Mouse (Mus musculus): Measurements from ENCODE around the gene Herc3. TPM values are rescaled to one million over a fixed set of nuclear protein-coding genes. Genes with fewer than 3 reads are reported as not detected.
A peak's percentile ranks its signal among the peaks of the same experiment; 100 is the strongest.
"Not testable (repeated sequence)": the region's sequence is repeated elsewhere in the genome, so short reads cannot be mapped to it uniquely, and the experiment has no call there.

Gene Herc3
- polyA plus RNA-seq (2016; fragmentation: Nextera tagmentation; extraction: Ambion mirVana), result 2.6 and 3.0 TPM in 2 replicates

DNA sequence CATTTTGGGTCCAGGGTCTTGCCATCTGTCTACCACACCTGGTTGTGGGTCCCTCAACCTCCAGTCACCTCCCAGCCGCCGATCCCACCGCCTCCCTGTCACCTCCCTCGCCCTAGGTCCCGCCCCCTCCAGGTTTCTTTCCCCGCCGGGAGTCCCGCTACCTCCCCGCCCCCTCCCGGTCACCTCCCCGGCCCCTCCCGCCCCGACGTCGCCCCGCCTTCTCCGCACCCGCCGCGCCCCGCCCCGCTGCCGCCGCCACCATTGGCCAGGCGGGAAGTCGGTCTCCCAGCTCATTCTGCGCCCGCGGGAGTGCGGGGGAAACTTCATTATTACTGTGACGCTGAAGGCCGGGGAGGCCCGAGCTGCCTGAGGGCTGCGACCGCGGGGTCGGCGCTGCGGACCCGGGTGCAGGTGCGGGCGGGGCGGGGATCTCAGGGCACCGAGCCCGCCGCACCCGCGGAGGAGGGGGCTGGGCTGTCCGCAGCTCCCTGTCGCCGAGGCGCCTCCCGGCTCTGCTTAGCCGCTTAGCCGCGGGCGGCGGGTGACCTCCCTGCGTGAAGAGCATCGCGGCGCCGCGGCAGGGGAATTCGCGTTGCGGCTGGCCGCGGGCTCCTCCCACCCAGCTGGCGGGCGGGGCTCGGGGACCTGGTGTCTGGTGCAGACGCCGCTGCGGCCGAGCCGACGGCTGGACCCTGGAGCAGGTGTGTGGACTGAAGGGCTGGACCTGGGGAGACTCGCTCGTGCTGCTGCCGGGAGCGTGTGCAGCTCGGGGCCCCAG is at the start of gene Herc3:
Gene Herc3 (plus strand): TSS at position 234 of the 778 bp plus-strand sequence.
- no peaks in the 10 kb centered on the region for H3K9me3 ChIP-seq (replicated peaks)
- no peaks in the 10 kb centered on the region for H3K36me3 ChIP-seq

GRCm38 (mm10) chr6:58801394-58801793 is 29.9 kb upstream of the Herc3 start:
- H3K36me3 ChIP-seq, result no peaks in the 10 kb centered on the region
- H3K4me3 ChIP-seq, result no peak overlapping the region
- no peak for ATAC-seq
- no peaks in the 10 kb centered on the region for H3K4me1 ChIP-seq
- H3K9me3 ChIP-seq (replicated peaks), result no peaks in the 10 kb centered on the region
- no peaks in the 10 kb centered on the region for H3K27me3 ChIP-seq (replicated peaks)
- H3K4me2 ChIP-seq, result no peak overlapping the region
- no peak overlapping the region for H3K27ac ChIP-seq
- H3K9ac ChIP-seq, result no peak overlapping the region

More for the DNA sequence above, at the start of gene Herc3:
- WGBS (ENCODE audit: insufficient replicate concordance), result under 1% methylated on average over 70 of the region's 83 CpGs
- peak; percentile 85 for ATAC-seq
- Histone ChIP-seq H3K27ac (peak within 1 kb of the TSS; percentile 81), H3K9ac (peak within 1 kb of the TSS; percentile 76), H3K27me3 (replicated peaks) (peaks cover 3% of the 10 kb centered on the region; the same call in 1 of the 2 replicates), H3K4me2 (peak within 1 kb of the TSS; percentile 97), H3K4me3 (peak within 1 kb of the TSS; percentile 77), H3K4me1 (peaks cover 21% of the 10 kb centered on the region)

- Histone ChIP-seq H3K4me1 (no peaks in the 10 kb centered on the region), H3K27me3 (replicated peaks) (no peaks in the 10 kb centered on the region), H3K9ac (no peak overlapping the region), H3K4me3 (no peak overlapping the region), H3K27ac (no peak overlapping the region), H3K36me3 (no peaks in the 10 kb centered on the region), H3K4me2 (no peak overlapping the region), H3K9me3 (replicated peaks) (no peaks in the 10 kb centered on the region)
- ATAC-seq, result no peak
Measured at GRCm38 (mm10) chr6:58814381-58814780, 16.9 kb upstream of the Herc3 start.

GRCm38 (mm10) chr6:58817037-58817436 is 14.2 kb upstream of the Herc3 start:
- ATAC-seq; H3K27ac ChIP-seq; H3K27me3 ChIP-seq (replicated peaks); H3K9me3 ChIP-seq (replicated peaks); H3K4me1 ChIP-seq; H3K4me3 ChIP-seq; H3K36me3 ChIP-seq; H3K4me2 ChIP-seq; H3K9ac ChIP-seq: not testable (repeated sequence)
- WGBS (ENCODE audit: insufficient replicate concordance), result 91% methylated on average over 6 of the region's 11 CpGs

DNA sequence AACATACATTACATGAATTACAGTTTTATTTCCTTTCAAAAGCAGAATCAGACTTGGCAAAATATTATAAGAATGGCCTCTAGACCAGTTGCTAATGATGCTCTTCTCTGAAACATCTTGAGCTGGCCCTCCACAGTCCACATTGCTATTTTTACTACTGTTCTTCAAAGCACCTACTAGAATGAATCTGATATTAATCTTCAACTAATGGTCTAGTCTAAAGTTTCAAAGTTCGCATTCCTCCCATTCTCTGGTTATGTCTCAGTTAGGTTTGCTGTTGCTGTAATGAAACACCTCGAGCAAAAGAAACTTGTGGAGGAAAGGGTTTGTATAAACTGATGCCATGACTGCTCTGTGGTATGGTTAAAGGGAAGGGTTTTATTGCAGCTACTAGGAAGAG is 5.6 kb upstream of the Herc3 start:
- no peak overlapping the region for H3K4me3 ChIP-seq
- H3K27me3 ChIP-seq (replicated peaks), result 0 out of 2 replicates have a peak, but pooled peaks cover 2% of the 10 kb centered on the region
- H3K27ac ChIP-seq, result no peak overlapping the region
- no peak overlapping the region for H3K9ac ChIP-seq
- H3K36me3 ChIP-seq, result no peaks in the 10 kb centered on the region
- 65% methylated on average over 2 of the region's 2 CpGs for WGBS (ENCODE audit: insufficient replicate concordance)
- ATAC-seq, result no peak
- H3K9me3 ChIP-seq (replicated peaks), result no peaks in the 10 kb centered on the region
- H3K4me2 ChIP-seq, result no peak overlapping the region
- H3K4me1 ChIP-seq, result peaks cover 2% of the 10 kb centered on the region; the same call in 1 of the 2 replicates

DNA sequence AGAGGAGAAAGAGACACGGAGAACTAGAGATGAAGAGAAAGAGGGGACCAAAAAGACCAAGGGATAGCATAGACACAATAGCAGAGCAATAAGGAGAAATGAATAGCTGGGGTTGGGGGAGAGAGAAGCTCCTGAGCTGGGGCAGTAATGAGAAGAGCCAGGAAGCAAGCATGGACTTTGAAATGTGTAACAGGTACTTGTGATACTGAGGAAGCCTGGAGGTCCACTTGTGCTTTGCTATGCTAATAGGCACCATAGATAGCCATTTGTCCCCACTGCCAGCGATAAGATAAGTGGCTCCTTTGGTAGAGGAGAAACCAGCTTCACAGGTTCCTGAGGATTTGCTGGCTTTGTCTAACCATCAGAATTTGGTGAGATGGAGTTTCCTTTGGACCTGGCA is 5.2 kb upstream of the Herc3 start:
- ATAC-seq, result no peak

GRCm38 (mm10) chr6:58828582-58828981 is 2.7 kb upstream of the Herc3 start:
- no peak for ATAC-seq
- H3K4me2 ChIP-seq, result no peak overlapping the region
- H3K4me3 ChIP-seq, result no peak overlapping the region
- no peaks in the 10 kb centered on the region for H3K9me3 ChIP-seq (replicated peaks)
- no peaks in the 10 kb centered on the region for H3K36me3 ChIP-seq
- no peak overlapping the region for H3K27ac ChIP-seq
- peaks cover 3% of the 10 kb centered on the region; the same call in 1 of the 2 replicates for H3K27me3 ChIP-seq (replicated peaks)
- peaks cover 21% of the 10 kb centered on the region for H3K4me1 ChIP-seq
- WGBS (ENCODE audit: insufficient replicate concordance), result 84% methylated on average over 1 of the region's 1 CpGs
- H3K9ac ChIP-seq, result no peak overlapping the region

More for the DNA sequence above, 5.2 kb upstream of the Herc3 start:
- Histone ChIP-seq H3K36me3 (no peaks in the 10 kb centered on the region), H3K9ac (no peak overlapping the region), H3K27ac (no peak overlapping the region), H3K9me3 (replicated peaks) (no peaks in the 10 kb centered on the region), H3K4me2 (no peak overlapping the region), H3K4me3 (no peak overlapping the region), H3K27me3 (replicated peaks) (0 out of 2 replicates have a peak, but pooled peaks cover 3% of the 10 kb centered on the region), H3K4me1 (peaks cover 7% of the 10 kb centered on the region)
- WGBS (ENCODE audit: insufficient replicate concordance), result 63% methylated on average over 2 of the region's 2 CpGs

DNA sequence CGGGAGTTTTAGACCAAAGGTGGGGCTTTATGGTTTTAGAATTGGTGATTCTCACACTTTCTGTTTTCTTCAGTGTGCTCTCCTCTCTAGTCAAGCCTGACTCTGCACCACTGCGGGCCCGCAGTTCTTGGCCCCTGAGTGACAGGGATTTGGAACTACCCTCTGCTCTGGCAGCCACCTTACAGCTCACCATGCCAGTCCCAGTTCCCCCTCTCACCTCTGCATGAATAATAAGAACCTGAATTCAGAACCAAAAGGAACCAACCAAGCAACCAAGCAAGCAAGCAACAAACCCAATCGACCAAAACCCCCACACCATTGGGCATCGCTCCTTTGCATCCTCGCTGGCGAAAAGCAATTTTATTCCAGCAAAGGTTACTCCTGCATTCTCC is 429 bp upstream of the Herc3 start:
- Histone ChIP-seq H3K36me3 (no peaks in the 10 kb centered on the region), H3K9me3 (replicated peaks) (no peaks in the 10 kb centered on the region), H3K9ac (peak overlapping the region; percentile 76; the same call in 1 of the 2 replicates), H3K27ac (no peak overlapping the region), H3K4me1 (peaks cover 21% of the 10 kb centered on the region), H3K4me3 (peak overlapping the region; percentile 77), H3K27me3 (replicated peaks) (peaks cover 3% of the 10 kb centered on the region; the same call in 1 of the 2 replicates), H3K4me2 (peak overlapping the region; percentile 97)
- 8% methylated on average over 7 of the region's 7 CpGs for WGBS (ENCODE audit: insufficient replicate concordance)
- ATAC-seq, result no peak

DNA sequence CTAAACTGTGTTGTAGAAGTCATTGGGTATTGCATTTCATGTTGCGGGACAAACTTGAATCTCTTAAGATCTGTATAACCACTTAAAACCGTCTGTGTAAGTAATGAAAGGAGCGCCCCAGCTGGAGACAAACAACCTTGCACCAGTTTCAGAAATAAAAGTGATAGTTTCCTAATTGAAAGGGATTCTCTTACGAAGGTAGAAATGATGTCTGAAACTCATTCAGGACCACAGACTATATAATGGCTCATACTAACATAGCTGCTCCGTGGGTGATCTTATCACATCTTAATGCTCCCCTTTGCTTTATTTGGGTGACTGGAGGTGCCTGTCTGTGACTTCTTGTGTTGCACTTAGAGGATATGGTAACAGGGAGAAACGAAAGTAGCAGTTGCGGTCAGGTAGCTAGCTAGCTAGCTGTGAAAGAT is 1.3 kb downstream of the Herc3 start:
- H3K9ac ChIP-seq, result no peak overlapping the region
- peaks cover 21% of the 10 kb centered on the region for H3K4me1 ChIP-seq
- no peak for ATAC-seq
- no peak overlapping the region for H3K27ac ChIP-seq
- H3K9me3 ChIP-seq (replicated peaks), result no peaks in the 10 kb centered on the region
- no peaks in the 10 kb centered on the region for H3K36me3 ChIP-seq
- 47% methylated on average over 7 of the region's 7 CpGs for WGBS (ENCODE audit: insufficient replicate concordance)
- H3K27me3 ChIP-seq (replicated peaks), result peaks cover 3% of the 10 kb centered on the region; the same call in 1 of the 2 replicates
- peak overlapping the region; percentile 77 for H3K4me3 ChIP-seq
- peak overlapping the region; percentile 97 for H3K4me2 ChIP-seq

GRCm38 (mm10) chr6:58834470-58834869 is 3.2 kb downstream of the Herc3 start:
- Histone ChIP-seq H3K27me3 (replicated peaks) (peaks cover 3% of the 10 kb centered on the region; the same call in 1 of the 2 replicates), H3K9me3 (replicated peaks) (no peaks in the 10 kb centered on the region), H3K36me3 (no peaks in the 10 kb centered on the region), H3K4me3 (no peak overlapping the region), H3K4me2 (no peak overlapping the region), H3K9ac (no peak overlapping the region), H3K4me1 (peaks cover 21% of the 10 kb centered on the region), H3K27ac (no peak overlapping the region)
- ATAC-seq, result no peak
- 77% methylated on average over 7 of the region's 7 CpGs for WGBS (ENCODE audit: insufficient replicate concordance)

DNA sequence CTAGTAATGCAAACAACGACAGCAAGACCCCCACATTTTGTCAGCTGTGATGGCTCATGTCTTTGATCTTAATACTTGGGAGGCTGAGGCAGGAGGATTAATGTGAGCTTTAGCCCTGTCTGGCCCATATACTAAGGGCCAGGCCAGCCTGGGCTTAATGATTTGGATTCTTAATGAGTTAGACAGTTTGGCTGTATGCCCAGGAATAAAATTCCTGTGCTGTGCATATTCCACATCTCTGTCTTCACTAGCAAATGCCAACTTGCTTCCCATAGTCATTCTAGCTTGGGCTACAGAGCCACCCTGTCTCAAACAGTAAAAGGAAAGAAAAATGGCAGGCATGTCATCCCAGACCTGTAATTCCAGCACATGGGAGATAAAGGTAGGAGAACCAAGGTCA is 4.3 kb downstream of the Herc3 start:
- no peak for ATAC-seq
- peaks cover 1% of the 10 kb centered on the region; the same call in 1 of the 2 replicates for H3K27me3 ChIP-seq (replicated peaks)
- H3K27ac ChIP-seq, result no peak overlapping the region
- H3K9me3 ChIP-seq (replicated peaks), result no peaks in the 10 kb centered on the region
- no peak overlapping the region for H3K4me2 ChIP-seq
- no peak overlapping the region for H3K9ac ChIP-seq
- 74% methylated on average over 1 of the region's 1 CpGs for WGBS (ENCODE audit: insufficient replicate concordance)
- no peak overlapping the region for H3K4me3 ChIP-seq
- H3K36me3 ChIP-seq, result no peaks in the 10 kb centered on the region
- H3K4me1 ChIP-seq, result peaks cover 19% of the 10 kb centered on the region

GRCm38 (mm10) chr6:58836476-58836875 is 5.2 kb downstream of the Herc3 start:
- no peak for ATAC-seq
- WGBS (ENCODE audit: insufficient replicate concordance), result 77% methylated on average over 2 of the region's 2 CpGs
- Histone ChIP-seq H3K4me2 (no peak overlapping the region), H3K27me3 (replicated peaks) (no peaks in the 10 kb centered on the region; the same call in 1 of the 2 replicates), H3K36me3 (no peaks in the 10 kb centered on the region), H3K4me1 (peaks cover 13% of the 10 kb centered on the region), H3K9me3 (replicated peaks) (no peaks in the 10 kb centered on the region), H3K4me3 (no peak overlapping the region), H3K27ac (no peak overlapping the region), H3K9ac (no peak overlapping the region)
